Mouse (Mus musculus) midbrain, embryonic 10.5 days (tissue): ENCODE measurements at regions not wholly inside any gene's neighbourhood (a gene's known extent, or its start where the extent isn't known, plus 50 kb on each side); places are given as distances from the start of the nearest gene placed in this dataset.

Source experiments
- DNase-seq: peaks from one replicate; pipeline ENCODE4 v3.0.0-alpha.2; 2017; ENCODE audit warnings: low spot score
- H3K27ac ChIP-seq: fragments of 300-500 bp; sonication (generic); replicated peaks from 2 replicates; pipeline ENCODE4 v1.5.1; 2016; ENCODE audit warnings: mild to moderate bottlenecking
- H3K27me3 ChIP-seq: fragments of 300-500 bp; sonication (generic); 2 replicates; pipeline ENCODE4 v1.6.1; 2016; ENCODE audit warnings: low read depth, mild to moderate bottlenecking; ENCODE audit not compliant: poor library complexity, severe bottlenecking
- H3K36me3 ChIP-seq: fragments of 300-500 bp; sonication (generic); 2 replicates; pipeline ENCODE4 v1.6.1; 2016; ENCODE audit warnings: mild to moderate bottlenecking, moderate library complexity
- H3K4me1 ChIP-seq: fragments of 300-500 bp; sonication (generic); 2 replicates; pipeline ENCODE4 v1.6.1; 2016
- H3K4me3 ChIP-seq: fragments of 300-500 bp; sonication (generic); 2 replicates; pipeline ENCODE4 v1.5.1; 2016; ENCODE audit warnings: mild to moderate bottlenecking, moderate library complexity
- H3K9me3 ChIP-seq: fragments of 300-500 bp; sonication (generic); replicated peaks from 2 replicates; pipeline ENCODE4 v1.6.1; 2016; ENCODE audit warnings: mild to moderate bottlenecking
- WGBS: fragments of 180-500 bp; shearing (Covaris S2); methylation state at CpG from one replicate; pipeline ENCODE4 v1.1.7; 2016; 5-methylcytosine and 5-hydroxymethylcytosine counted together

GRCm38 (mm10) chr16:8351424-8351823 lies 73.5 kb downstream of the Tmem114 start:
- 79% methylated on average over 4 of the region's 4 CpGs for WGBS
- DNase-seq, result no peak

GRCm38 (mm10) chr16:8349148-8349547 lies 75.8 kb downstream of the Tmem114 start:
- H3K27ac ChIP-seq, result no peak overlapping the region
- H3K27me3 ChIP-seq, result no peaks in the 10 kb centered on the region
- WGBS, result 85% methylated on average over 3 of the region's 3 CpGs
- no peaks in the 10 kb centered on the region for H3K4me1 ChIP-seq
- H3K9me3 ChIP-seq, result no peaks in the 10 kb centered on the region
- no peak for DNase-seq
- H3K36me3 ChIP-seq, result no peaks in the 10 kb centered on the region
- no peak overlapping the region for H3K4me3 ChIP-seq

More at GRCm38 (mm10) chr16:8351424-8351823, 73.5 kb downstream of the Tmem114 start:
- Histone ChIP-seq H3K27me3 (no peaks in the 10 kb centered on the region), H3K36me3 (no peaks in the 10 kb centered on the region), H3K4me1 (no peaks in the 10 kb centered on the region), H3K4me3 (no peak overlapping the region), H3K27ac (no peak overlapping the region), H3K9me3 (peaks cover 7% of the 10 kb centered on the region; the same call in 1 of the 2 replicates)

- Histone ChIP-seq H3K4me3 (no peak overlapping the region), H3K4me1 (no peaks in the 10 kb centered on the region), H3K36me3 (no peaks in the 10 kb centered on the region), H3K27me3 (no peaks in the 10 kb centered on the region), H3K9me3 (no peaks in the 10 kb centered on the region), H3K27ac (no peak overlapping the region)
- DNase-seq, result no peak
- WGBS, result 79% methylated on average over 5 of the region's 5 CpGs
Measured at GRCm38 (mm10) chr16:8348645-8349044, 76.3 kb downstream of the Tmem114 start.

- Histone ChIP-seq H3K4me1 (no peaks in the 10 kb centered on the region), H3K27ac (no peak overlapping the region), H3K9me3 (no peaks in the 10 kb centered on the region), H3K27me3 (no peaks in the 10 kb centered on the region), H3K36me3 (no peaks in the 10 kb centered on the region), H3K4me3 (no peak overlapping the region)
- WGBS, result 92% methylated on average over 7 of the region's 7 CpGs
- DNase-seq, result no peak
Measured at GRCm38 (mm10) chr16:8345216-8345615, 79.7 kb downstream of the Tmem114 start.

- Histone ChIP-seq H3K27me3 (no peaks in the 10 kb centered on the region), H3K4me3 (no peak overlapping the region), H3K4me1 (peaks cover 11% of the 10 kb centered on the region), H3K36me3 (no peaks in the 10 kb centered on the region), H3K9me3 (no peaks in the 10 kb centered on the region), H3K27ac (peak overlapping the region; percentile 58)
- WGBS, result 25% methylated on average over 8 of the region's 8 CpGs
- peak; percentile 29 for DNase-seq
Measured at GRCm38 (mm10) chr16:8333081-8333710, 91.7 kb downstream of the Tmem114 start.

GRCm38 (mm10) chr16:8311996-8312395 lies 112.9 kb downstream of the Tmem114 start:
- no peak overlapping the region for H3K27ac ChIP-seq
- 72% methylated on average over 7 of the region's 7 CpGs for WGBS
- 0 out of 2 replicates have a peak, but pooled peaks cover 5% of the 10 kb centered on the region for H3K4me1 ChIP-seq
- no peak for DNase-seq
- H3K27me3 ChIP-seq, result no peaks in the 10 kb centered on the region
- H3K36me3 ChIP-seq, result no peaks in the 10 kb centered on the region
- H3K4me3 ChIP-seq, result no peak overlapping the region
- H3K9me3 ChIP-seq, result no peaks in the 10 kb centered on the region

GRCm38 (mm10) chr16:8306389-8306788 lies 118.5 kb downstream of the Tmem114 start:
- Histone ChIP-seq H3K27ac (no peak overlapping the region), H3K4me3 (no peak overlapping the region), H3K27me3 (no peaks in the 10 kb centered on the region), H3K4me1 (no peaks in the 10 kb centered on the region), H3K36me3 (no peaks in the 10 kb centered on the region), H3K9me3 (no peaks in the 10 kb centered on the region)
- no peak for DNase-seq
- 77% methylated on average over 8 of the region's 8 CpGs for WGBS
